Mouse (Mus musculus) left cerebral cortex, adult 2 months (tissue): Measurements from ENCODE around the gene Ep400. TPM values are rescaled to one million over a fixed set of nuclear protein-coding genes. Genes with fewer than 3 reads are reported as not detected.
A peak's percentile ranks its signal among the peaks of the same experiment; 100 is the strongest.

Experiments
- DNase-seq, 2 experiments: peaks; one replicate each; pipeline ENCODE4 v3.0.0; 2021 to 2022; ENCODE audit warnings: low spot score in 2 of 2, mixed read lengths in 1 of 2; ENCODE audit errors: extremely low spot score in 1 of 2
- H3K27ac ChIP-seq: fragments of 200-600 bp; 2 replicates; pipeline ENCODE4 v1.8.1; 2022
- H3K4me3 ChIP-seq: fragments of 200-600 bp; 2 replicates; pipeline ENCODE4 v1.8.1; 2022
- CTCF ChIP-seq: fragments of 200-600 bp; IDR thresholded peaks from 2 replicates; pipeline ENCODE4 v1.8.1; 2022; ENCODE audit warnings: antibody characterized with exemption, mild to moderate bottlenecking, moderate library complexity
- intact Hi-C: fragments of 180-260 bp; cut with DNase I; formaldehyde crosslinking; loops from one replicate; pipeline ENCODE4 v1.15.1; 2025
- microRNA-seq, 2 experiments: library from miRNA; unstranded; fragments of <30 nt; microRNA quantifications; one replicate each; pipeline ENCODE4 v1.2.0; 2021
- total RNA-seq, 2 experiments: library from RNA; stranded (reverse); gene quantifications; 2 replicates each; pipeline ENCODE4 v1.2.3; 2021

Gene Ep400
- total RNA-seq, 2 experiments from 2014 or later: 106 to 114 TPM

GRCm38 (mm10) chr5:110652719-110653648 lies 117.5 kb downstream of the Ep400 start, which contains the start of the genes Noc4l and Ddx51:
Noc4l (minus strand) TSS chr5:110653417.
Ddx51 (plus strand) TSS chr5:110653451.
- intact Hi-C loops: no loop called here
- Histone ChIP-seq H3K4me3 (peak within 1 kb of the TSS; percentile 98), H3K27ac (peak within 1 kb of the TSS; percentile 80)
- TF ChIP-seq CTCF: no peak; the same call in 1 of the 2 replicates
- peak; percentile 96 to 99 for DNase-seq

- Histone ChIP-seq H3K27ac (no peak overlapping the region), H3K4me3 (no peak overlapping the region)
- DNase-seq: no peak
- intact Hi-C loops: loop anchor here (10.0 kb wide), 1 partner anchor 618 kb away; no protein-coding TSS in a partner anchor
- TF ChIP-seq CTCF: no peak
Measured at GRCm38 (mm10) chr5:110646377-110646776, 124.1 kb downstream of the Ep400 start.

- intact Hi-C loops: loop anchor here (5.0 kb wide), 1 partner anchor 92 kb away; no protein-coding TSS in a partner anchor
- H3K4me3 ChIP-seq: no peak overlapping the region; the same call in 1 of the 2 replicates
- peak; percentile 91 for TF ChIP-seq CTCF
- peak; percentile 70 to 78 for DNase-seq
- no peak overlapping the region for H3K27ac ChIP-seq
Measured at GRCm38 (mm10) chr5:110639459-110639858, 131.1 kb downstream of the Ep400 start.

GRCm38 (mm10) chr5:110638306-110639074 lies 132.0 kb downstream of the Ep400 start:
- intact Hi-C loops: loop anchor here (5.0 kb wide), 1 partner anchor 91 kb away; no protein-coding TSS in a partner anchor
- no peak overlapping the region for H3K27ac ChIP-seq
- H3K4me3 ChIP-seq: no peak overlapping the region
- no peak for DNase-seq
- TF ChIP-seq CTCF: peak; percentile 14; the same call in 1 of the 2 replicates

GRCm38 (mm10) chr5:110635951-110636707 lies 134.4 kb downstream of the Ep400 start:
- TF ChIP-seq CTCF: peak; percentile 80
- intact Hi-C loops: loop anchor here (1.0 to 5.0 kb wide), 3 partner anchors 89 to 279 kb away; no protein-coding TSS in a partner anchor
- Histone ChIP-seq H3K27ac (no peak overlapping the region), H3K4me3 (no peak overlapping the region)
- no peak for DNase-seq

GRCm38 (mm10) chr5:110629525-110630120 lies 140.9 kb downstream of the Ep400 start:
- TF ChIP-seq CTCF: no peak
- intact Hi-C loops: no loop called here
- H3K27ac ChIP-seq: no peak overlapping the region
- no peak overlapping the region for H3K4me3 ChIP-seq
- DNase-seq: no peak

GRCm38 (mm10) chr5:110628156-110628555 lies 142.4 kb downstream of the Ep400 start:
- no peak overlapping the region for H3K27ac ChIP-seq
- no peak overlapping the region for H3K4me3 ChIP-seq
- DNase-seq: no peak
- intact Hi-C loops: no loop called here
- TF ChIP-seq CTCF: no peak

GRCm38 (mm10) chr5:110627351-110627750 lies 143.2 kb downstream of the Ep400 start:
- intact Hi-C loops: no loop called here
- no peak for TF ChIP-seq CTCF
- H3K4me3 ChIP-seq: no peak overlapping the region
- DNase-seq: no peak
- H3K27ac ChIP-seq: no peak overlapping the region

- H3K27ac ChIP-seq: no peak overlapping the region
- TF ChIP-seq CTCF: peak; percentile 20
- DNase-seq: no peak
- intact Hi-C loops: no loop called here
- H3K4me3 ChIP-seq: no peak overlapping the region
Measured at GRCm38 (mm10) chr5:110624319-110624718, 146.2 kb downstream of the Ep400 start.

- no peak for TF ChIP-seq CTCF
- intact Hi-C loops: no loop called here
- no peak overlapping the region for H3K27ac ChIP-seq
- no peak overlapping the region for H3K4me3 ChIP-seq
- no peak for DNase-seq
Measured at GRCm38 (mm10) chr5:110619226-110619625, 151.3 kb downstream of the Ep400 start.

Small RNAs within 50 kb of the gene (microRNA-seq; reads per million reads assigned to microRNA genes)
- 1.7 to 2.4 reads per million in 2 experiments for gene Mir7026

Other genes starting within 250 kb of the Ep400 start
- 100 to 1,000 TPM; 103 to 119 TPM for gene Galnt9, start 226.4 kb downstream of the Ep400 start, total RNA-seq
- gene Noc4l, start 117.3 kb downstream of the Ep400 start, total RNA-seq: 10 to 100 TPM; 25.6 to 27.2 TPM
- 10 to 100 TPM; 30.4 to 31.6 TPM for gene Ddx51, start 117.3 kb downstream of the Ep400 start, total RNA-seq
- gene Pus1, start 9.9 kb upstream of the Ep400 start, total RNA-seq: 10 to 100 TPM; 21.9 to 24.0 TPM
- 10 to 100 TPM; 75.4 to 80.4 TPM for gene Ulk1, start 39.4 kb upstream of the Ep400 start, total RNA-seq
- gene Hscb, start 69.1 kb upstream of the Ep400 start, total RNA-seq: 10 to 100 TPM in 1 of 2 experiments, 1 to 10 TPM in 1; 7.9 to 10.4 TPM
- gene Chek2, start 69.3 kb upstream of the Ep400 start, total RNA-seq: under 1 TPM; 0.59 to 0.91 TPM
- 10 to 100 TPM; 12.0 to 12.8 TPM for gene Ttc28, start 109.1 kb upstream of the Ep400 start, total RNA-seq